Mouse (Mus musculus) small intestine, adult 2 months (tissue): ENCODE measurements around the gene Rps6kc1.

ENCODE experiments used
- CTCF ChIP-seq: fragments of 200-500 bp; IDR thresholded peaks from 2 replicates; pipeline ENCODE4 v1.5.1; 2012; ENCODE audit warnings: low read depth, mild to moderate bottlenecking, control low read depth, inconsistent platforms, low read length, moderate library complexity, mixed read lengths; ENCODE audit not compliant: insufficient replicate concordance, insufficient read length; ENCODE audit errors: extremely low read depth
- POLR2A ChIP-seq: fragments of 200-500 bp; IDR thresholded peaks from 2 replicates; pipeline ENCODE4 v1.6.1; 2012; ENCODE audit warnings: low read depth, mild to moderate bottlenecking, control low read depth, inconsistent platforms, low read length, moderate library complexity

GRCm38 (mm10) chr1:190772088-190772885 is 139.3 kb downstream of the Rps6kc1 start:
- TF ChIP-seq CTCF = no peak
- no peak for TF ChIP-seq POLR2A
